Mouse (Mus musculus) adrenal gland, postnatal 4 days (tissue): ENCODE results near the gene Dnaic1. TPM values are rescaled to one million over a fixed set of nuclear protein-coding genes. Genes with fewer than 3 reads are reported as not detected.
"Not testable (repeated sequence)": the region's sequence is repeated elsewhere in the genome, so short reads cannot be mapped to it uniquely, and the experiment has no call there.

Source experiments
- DNase-seq, 2 experiments: peaks; one replicate each; pipeline ENCODE4 v3.0.0; 2021 to 2022; ENCODE audit warnings: low spot score in 2 of 2, mixed read lengths in 2 of 2
- total RNA-seq, 2 experiments: library from RNA; stranded (reverse); gene quantifications; 2 replicates each; pipeline ENCODE4 v1.2.3; 2021

Dnaic1 gene
- total RNA-seq, 2 experiments from 2014 or later, result 0.11 to 1.9 TPM

DNA sequence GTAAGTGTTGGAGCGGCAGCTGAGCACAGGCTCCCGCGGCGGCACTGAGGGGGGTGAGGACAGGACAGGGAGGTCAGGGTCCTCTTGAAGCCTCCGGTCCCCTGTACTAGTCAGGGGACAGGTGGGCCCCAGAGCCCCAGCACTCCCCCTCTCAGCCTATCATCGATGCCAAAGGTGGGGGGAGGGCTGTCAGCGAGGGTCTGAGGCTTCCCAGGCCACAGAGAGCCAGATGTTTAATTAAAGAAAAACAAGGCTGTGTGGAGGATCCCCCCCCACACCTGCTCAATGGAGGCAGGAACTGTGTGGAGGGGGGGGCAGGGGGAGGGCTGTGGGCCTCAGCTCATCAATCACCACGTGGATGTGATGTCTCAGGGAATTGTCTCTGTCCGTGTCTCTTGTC, 94.0 kb downstream of the Dnaic1 start:
- DNase-seq, result no peak

DNA sequence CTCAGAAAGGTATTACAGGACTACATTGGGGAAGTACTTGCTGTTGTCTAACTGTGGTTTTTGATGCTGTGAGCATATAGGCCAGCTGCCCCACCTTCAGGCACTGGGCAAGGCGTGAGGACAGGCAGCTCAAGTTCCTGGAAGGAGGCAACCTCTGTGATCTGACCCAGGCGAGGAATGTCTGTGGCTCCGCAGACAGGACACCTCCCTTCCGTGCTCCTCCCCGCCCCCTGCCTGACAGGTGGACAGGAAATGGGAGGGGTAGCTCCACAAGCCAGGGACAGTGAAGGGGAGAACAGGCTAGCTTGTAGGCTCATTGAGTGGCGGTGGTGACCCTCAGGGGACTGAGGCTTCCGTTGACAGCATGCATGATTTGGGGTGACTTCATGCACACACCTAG, 95.0 kb downstream of the Dnaic1 start:
- DNase-seq, result no peak

DNA sequence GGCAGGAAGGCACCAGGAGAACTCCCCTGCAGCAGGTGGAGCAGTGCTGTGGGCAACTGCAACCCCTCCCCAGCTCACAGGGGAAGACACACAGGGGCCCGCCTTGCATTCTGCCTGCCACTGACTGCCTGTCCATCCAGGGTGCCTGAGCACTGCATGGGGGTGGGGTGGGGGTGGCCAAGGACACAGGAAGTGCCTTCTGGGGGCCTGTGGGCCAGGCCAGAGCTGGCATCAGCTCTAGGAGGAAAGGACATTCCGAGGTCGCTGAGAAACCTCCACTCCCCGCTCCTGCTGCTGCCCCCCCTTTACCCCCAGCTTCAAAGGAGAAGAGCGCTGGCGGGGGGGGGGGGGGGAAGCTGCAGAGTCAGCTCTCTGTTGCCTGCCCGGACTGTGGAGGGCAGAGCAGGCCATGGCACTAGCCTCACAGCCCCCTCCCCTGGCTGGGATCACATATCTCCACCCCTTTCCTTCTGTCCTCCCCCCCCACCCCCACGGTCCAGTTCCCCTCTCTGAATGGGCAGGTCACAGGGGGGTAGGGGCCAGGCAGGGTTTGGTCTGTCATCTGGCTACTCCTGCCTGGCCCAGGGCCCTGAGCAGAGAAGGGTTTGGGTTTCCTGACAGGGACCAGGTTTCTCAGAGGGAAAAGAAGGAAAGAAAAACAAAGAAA, 95.6 kb downstream of the Dnaic1 start:
- DNase-seq, result peak in 1 of 2 experiments; percentile 35

DNA sequence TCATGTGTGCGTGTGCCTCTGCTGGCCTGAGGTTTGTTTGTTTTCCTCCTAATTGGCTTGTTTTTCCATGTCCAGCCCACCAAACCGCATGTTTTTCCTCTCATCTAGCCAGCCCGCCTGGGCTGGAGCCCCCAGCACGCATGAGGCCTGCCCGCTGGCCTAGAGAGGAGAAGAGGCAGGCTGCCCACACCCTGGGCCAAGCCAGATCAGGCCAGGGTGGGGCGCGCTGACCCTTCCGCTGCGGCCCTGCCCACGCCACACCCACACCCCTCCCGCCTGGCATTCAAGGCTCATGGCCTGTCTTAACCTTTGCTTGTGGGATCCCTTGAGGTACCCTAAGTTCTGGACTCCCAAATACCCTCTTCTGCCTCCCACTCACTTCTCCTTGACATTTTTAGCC, 97.1 kb downstream of the Dnaic1 start:
- DNase-seq, result no peak

DNA sequence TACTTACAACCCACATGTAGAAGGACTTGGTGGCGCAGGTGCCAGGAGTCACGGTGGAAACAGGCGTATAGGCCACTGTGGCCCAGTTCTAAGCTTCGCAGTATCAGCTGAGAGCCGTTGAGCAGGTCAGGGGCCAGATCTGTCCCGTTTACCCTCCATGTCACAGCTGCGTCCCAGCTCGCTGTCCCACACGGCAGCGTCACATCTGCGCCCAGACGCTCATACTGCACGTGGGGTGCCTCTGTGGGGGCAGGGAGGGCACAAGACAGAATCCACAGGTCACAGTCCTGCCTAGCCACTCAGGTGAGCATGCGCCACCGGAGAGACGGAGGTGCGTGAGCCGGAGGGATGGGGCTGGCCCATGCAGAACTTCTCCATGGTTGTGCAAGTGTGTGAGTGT, 101.3 kb downstream of the Dnaic1 start:
- no peak for DNase-seq

DNA sequence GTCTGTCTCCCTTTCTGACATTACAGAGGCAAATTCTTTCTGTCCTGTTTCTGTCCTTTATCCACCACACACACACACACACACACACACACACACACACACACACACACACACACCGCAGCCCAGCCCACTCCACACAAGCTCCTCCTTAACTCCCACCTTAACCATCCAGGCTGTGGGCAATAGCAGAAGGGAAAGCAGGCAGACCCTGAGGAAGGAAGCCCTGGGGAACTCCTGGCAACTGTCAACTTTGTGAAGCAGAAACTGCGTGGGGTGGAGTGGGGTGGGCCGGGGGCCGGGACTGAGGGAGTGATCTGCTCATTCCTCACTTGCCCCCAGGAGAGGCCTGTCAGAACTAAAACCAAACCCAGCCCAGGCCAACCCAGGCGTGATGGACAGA, 101.9 kb downstream of the Dnaic1 start:
- no peak for DNase-seq

DNA sequence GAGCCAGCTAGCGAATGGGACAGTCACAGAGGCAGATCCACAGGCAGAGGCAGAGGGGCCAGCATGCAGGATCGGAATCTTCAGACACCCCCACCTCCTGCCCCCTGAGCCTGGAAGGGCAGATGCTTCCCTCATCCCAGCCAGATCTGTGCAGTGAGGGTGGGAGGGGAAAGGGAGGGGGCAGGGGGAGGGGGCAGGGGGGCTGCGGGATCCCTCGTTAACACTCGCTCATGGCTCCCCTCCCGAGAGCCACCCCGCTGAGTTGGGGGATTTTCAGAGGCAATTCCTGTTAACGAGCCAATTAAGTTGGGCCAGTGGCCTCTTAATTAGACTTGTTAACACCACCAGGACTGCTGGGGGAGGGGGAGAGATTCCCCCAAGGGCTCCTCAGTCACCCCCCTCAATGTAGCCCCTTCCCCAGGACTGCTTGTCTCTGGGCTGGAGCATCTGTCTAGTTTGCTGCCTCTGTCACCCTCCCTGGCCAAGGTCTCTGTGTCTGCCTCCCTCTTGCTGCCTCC, 102.4 kb downstream of the Dnaic1 start:
- DNase-seq, result no peak

DNA sequence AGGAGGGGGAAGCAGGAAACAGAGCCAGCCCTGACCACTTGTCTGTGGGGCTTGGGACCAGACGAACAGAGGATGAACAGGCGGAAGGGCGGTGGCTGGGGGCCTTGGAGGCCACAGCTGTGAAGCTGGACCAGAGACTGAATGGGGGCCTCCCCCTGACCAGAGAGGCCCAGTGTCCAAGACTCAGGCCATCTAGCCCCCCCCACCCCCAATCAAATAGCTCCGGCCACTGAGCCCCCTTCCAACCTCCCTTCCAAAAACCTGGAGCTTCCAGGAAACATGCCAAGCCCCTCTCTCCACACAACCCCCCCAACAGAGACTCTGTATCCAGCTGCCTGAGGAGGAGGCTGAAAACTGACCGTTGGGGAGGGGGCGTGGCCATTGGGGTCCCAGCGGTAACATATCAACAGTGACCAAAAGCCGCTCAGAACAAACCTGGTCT, 103.0 kb downstream of the Dnaic1 start:
- no peak for DNase-seq

DNA sequence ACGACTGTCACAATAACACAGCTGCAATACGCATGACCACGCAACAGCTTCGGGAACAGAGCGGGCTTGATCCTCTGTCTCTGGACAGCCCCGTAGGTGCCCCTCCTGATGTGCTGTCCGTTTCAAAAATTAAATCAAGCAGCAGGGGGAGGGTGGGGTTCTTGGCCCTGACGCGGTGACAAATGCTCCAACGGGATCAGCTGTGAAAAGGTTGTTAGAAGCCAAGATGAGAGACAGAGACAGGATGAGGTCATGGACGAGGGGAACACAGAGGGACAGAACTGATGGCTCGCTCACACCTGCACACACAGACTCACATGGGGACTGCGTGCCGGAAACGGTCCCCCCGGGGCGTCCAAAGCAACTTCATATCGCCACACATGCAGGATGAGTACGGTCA, 103.6 kb downstream of the Dnaic1 start:
- DNase-seq, result no peak

DNA sequence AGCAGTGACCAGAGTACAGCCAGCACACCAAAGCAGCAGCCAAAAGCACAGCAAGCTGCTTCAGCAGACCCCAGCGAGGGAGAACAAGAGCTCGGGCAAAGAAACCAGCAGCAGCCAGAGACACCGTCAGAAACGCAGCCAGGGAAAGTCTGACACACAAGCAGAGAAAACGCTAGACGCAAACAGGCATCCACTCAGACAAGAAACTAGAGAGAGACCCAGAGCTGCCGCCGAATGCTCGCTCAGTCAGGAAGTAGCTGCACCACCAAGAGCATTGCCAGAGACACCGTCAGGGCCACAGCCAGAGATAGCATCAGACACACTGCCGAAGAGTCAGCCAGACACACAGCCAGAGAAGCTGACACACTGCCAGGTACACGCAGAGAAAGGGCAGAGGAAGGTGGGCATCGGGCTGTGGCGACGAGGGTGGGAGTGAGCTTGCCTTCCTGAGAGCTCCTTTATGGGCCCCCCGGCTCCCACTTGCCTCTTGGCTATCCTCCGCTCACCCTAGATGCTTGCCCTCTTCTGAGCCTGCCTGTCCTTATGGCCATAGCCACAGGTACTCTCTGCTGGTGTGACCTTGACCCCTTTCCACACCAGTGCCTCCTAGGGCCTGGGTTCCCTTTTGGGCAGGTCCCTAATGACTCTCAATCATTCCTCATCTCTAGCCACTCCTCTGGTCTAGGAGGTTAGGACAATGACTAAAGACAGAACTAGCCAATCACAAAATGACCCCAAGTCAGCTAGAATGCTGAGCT, 106.9 kb downstream of the Dnaic1 start:
- DNase-seq, result no peak

DNA sequence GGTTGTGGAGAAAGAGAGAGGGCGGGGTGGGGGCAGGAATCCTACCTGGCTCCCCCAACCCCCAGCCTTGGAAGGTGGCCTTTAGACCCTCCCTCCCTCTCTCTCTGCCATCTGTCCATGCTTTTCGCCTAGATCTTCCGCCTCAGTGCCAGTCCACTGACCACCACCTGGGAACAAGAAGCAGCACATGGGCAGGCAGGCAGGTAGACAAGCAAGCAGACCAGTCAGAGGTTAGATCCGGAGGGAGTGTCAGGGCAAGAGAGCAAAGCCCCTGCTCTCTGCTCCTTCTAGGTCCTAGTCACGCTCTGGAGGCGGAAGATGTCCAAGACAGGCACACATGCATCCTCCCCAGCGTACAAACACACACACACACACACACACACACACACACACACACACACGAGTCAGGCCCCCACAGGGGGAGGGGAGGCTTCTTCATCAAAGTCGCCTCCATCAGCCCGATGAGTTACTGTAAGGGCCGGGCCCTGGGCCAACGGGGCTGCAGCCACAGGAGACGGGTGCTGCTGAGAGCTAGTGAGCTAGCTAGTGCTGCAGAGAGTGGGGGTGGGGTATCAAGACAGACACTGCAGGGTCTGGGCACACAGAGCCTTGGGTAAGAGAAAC, 107.5 kb downstream of the Dnaic1 start:
- peak in 1 of 2 experiments; percentile 54 for DNase-seq

DNA sequence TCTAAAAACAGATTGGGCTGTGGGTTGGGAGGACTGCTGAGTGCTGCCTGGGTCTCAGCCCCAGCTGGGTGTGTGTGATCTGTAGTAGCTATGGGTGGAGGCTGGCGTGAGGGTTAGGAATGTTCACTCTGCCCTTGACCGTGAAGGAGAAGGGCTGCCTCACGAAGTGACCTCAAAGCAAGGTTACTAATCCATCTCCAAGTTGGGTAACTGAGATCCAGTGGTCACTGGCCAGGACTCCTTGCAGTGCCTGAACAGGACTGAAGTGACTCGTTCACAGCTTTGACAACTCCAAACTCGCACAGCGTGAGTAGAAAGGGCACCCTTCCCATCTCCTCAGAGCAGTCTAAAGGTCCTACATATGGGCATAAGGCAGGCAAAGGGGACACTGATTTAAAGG, 109.3 kb downstream of the Dnaic1 start:
- DNase-seq, result no peak

DNA sequence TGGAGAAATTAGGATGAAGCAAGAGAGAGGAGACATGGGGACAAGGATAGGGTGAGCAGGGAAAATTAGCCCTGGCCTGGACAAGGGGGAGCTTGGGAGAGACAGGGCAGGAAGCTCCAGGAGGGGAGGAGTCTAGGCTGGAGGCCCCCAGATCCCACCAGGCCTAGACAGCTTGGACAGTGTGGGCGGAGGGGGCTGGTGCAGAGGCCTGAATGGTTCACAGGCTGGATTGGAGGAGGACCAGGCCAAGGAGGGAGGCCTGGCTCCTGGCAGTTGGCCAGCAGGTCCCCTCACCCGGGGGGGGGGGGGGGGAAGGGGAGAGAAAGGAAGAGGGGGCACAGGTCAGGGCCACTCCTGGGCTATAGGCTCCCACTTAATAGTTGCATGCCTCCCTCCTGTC, 109.7 kb downstream of the Dnaic1 start:
- DNase-seq, result no peak

DNA sequence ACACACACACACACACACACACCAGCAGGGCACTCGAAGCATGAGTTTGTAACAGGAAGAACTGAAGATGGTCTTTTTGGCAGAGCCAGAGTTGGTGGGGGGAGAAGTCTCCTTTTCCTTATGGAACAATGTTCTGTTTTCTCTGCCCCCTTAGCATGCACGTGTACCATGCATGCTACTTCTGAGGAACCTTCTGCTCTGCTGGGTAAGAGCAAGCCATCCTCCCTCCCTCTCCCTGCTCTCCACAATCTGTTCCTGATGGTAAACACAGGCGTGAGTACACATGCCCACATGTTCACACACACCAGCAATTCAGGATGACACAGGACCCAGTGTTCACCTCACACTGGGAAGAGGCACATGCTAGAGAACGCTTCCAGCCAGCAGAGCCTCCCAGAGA, 111.6 kb downstream of the Dnaic1 start:
- no peak for DNase-seq

DNA sequence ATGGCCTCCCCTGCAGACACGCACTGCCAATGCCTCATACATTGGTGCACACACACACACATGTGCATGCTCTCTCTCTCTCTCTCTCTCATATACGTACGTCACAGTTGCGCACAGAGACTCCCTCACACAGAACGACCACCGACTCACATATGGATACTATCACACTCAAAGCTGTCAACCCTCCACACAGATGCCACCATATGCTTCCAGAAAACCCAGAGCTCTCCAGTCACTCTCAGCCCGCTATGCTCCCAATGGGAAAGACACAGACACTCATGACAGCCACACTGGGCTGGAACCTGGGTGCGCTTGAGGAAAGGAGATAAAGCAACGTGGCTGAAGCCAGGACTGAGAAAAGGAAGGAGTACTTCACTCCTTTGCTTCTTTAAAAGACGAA, 112.4 kb downstream of the Dnaic1 start:
- no peak for DNase-seq

DNA sequence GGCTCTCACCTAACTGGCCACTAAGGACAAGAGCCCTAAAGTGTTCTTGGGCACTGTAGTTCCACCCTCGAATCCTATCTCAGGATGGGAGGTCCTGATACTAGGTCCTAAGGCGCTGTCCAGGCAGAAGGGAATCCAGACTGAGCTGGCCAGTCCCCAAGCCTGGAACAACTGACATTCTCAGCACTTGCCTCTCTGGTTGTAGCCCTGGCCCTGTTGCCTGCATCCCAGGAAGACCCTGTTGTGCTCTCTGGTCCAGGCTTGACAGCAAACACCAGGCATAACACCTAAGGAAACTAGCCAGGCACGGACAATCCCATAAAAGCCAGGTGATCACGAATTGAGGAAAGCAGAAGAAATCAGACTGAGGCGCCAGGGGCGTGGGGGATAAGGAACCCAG, 113.2 kb downstream of the Dnaic1 start:
- no peak for DNase-seq

DNA sequence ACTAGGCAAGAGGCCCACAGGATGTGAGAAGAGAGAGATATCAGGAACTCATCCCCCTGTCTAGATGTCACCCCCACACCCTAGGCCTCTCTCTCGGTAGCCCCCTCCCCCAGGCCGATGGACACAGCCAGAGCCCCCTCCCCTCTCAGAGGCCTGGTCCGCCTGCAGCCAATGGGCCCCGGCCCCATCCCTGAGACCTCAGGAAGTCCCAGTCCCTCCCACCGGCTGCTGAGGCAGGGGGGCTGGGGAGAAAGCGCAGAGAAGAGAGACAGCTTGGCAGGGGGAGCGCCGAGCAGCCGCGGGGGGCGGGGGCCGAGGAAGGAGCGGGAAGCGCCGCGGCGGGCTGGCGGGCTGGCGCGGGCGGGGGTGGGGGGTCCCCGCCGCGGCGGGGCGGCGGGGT, 113.7 kb downstream of the Dnaic1 start:
- DNase-seq, result not testable (repeated sequence)

DNA sequence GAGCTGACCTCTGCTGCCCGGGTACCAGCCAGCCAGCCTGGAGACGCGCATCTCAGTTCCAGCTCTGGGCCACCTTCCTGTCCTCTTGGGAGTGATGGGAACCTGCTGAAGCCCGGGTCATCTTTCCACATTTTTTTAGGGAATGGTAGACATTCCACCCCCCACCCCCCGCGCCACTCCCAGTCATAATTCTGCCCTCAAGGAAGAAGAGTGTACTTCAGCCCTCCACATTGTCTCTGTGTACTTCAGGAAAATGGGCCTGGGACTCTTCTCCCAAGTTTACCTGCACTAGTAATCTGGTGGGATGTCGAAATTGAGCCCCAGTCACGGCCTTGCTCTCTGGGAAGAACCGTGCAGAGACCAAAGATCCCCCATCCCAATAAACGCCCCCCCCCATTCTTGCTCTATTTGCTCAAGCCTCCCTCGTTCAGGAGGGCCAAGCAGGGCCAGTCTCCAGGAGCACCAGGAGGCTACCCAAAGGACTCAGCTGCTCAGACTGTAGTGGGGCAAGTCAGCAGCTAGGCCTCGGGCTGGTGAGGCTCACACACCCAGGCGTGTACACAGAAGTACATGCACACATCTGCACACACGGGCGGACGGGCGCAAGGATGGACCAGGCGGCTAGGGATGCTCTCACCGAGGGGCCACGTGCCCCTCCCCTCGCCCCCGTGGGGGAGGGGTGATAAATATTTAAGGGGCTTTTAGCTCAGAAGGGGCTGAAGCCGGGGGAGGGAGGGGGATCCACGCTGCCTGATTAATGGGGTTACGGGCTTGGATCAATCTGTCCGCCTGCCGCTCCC, 114.8 kb downstream of the Dnaic1 start:
- not testable (repeated sequence) for DNase-seq

DNA sequence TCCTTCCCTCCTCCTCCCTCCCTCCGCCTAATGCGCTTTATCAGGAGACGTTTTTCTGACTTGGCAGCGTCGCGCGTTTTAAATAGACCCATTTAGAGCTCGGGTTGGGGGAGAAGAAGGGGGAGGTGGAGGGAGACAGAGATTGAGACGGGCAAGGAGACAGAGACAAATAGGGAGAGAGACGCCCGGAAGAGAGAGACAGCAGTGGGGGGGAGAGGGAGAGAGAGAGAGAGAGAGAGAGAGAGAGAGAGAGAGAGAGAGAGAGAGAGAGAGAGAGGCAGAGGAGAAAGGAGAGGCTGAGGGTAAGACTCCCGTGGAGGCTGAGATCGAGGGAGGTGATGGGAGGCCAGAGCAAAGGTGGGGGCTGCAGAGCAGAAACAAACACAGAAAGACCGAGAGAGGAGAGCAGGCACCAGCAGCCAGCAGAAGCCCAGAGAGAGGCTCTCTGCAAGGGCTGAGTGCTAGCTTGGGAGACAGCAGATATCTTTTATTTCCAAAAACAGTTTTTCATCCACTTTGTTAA, 115.4 kb downstream of the Dnaic1 start:
- not testable (repeated sequence) for DNase-seq

DNA sequence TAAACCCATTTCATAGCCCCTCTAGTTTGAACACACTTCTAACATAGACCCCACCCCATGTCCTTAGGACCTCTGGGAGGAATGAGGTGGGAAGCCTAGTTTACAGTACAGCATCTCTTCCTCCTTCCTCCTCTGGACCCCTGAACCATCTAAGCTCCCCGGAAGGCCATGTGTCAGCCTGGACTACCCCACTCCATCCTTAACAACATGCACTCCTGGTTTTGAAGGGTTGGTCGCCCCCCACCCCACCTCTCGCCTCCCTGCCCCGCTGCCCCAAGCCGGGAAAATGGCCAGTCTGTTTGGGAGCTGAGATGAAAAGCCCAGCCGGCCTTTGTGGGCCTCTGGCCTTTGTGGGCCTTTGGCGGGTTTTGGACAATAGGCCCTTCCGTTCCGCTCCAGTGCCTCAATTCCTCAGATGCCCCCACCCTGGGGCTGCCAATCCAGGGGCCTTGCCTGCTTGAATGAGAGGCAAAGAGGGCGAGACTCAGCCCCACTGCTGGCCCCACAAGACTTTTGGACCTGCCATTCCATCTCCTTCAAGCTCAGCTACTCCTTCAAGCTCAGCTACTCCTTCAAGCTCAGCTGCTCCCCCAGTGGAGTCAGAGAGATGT, 116.4 kb downstream of the Dnaic1 start:
- not testable (repeated sequence) for DNase-seq
